Mouse (Mus musculus) megakaryocyte, embryonic 14.5 days (primary cell): ENCODE data around the gene Dcaf7.

Experiments used
- FLI1 ChIP-seq: IDR thresholded peaks from 2 replicates; pipeline ENCODE4 v1.6.1; 2012; ENCODE audit warnings: low read length, inconsistent platforms, mixed read lengths
- GATA1 ChIP-seq: IDR thresholded peaks from 3 replicates; pipeline ENCODE4 v1.6.1; 2012; ENCODE audit warnings: mixed read lengths, low read length, inconsistent platforms, borderline replicate concordance

DNA sequence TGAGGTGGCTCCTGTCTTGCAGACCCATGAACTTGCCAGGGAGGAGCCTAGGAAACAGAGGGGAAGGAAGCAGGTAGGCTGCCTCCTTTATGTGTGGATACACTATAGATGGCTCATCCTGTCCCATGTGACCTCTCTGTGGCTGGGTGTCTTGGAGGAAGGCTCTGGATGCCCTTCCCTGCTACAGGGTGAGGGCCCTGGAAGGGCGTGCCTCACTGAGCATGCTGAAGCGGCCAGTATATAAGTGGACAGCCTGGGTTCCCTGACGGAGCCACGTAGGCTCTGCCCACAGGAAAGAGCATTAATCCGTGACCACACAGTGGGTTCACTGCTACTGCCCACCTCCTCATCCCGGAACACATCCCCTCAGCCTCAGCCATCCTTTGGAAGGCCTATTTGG is 47.2 kb upstream of the Dcaf7 start:
- TF ChIP-seq FLI1 (no peak), GATA1 (no peak)
